Mouse (Mus musculus) spleen, adult 2 months (tissue): ENCODE results near the gene Arhgap4. TPM values are rescaled to one million over a fixed set of nuclear protein-coding genes. Genes with fewer than 3 reads are reported as not detected.

Experiments
- DNase-seq, 2 experiments: peaks; one replicate each; pipeline versions ENCODE4 v3.0.0 to v3.0.0-alpha.2; 2012 to 2021; ENCODE audit warnings: low spot score in 2 of 2, low read depth in 1 of 2
- H3K27ac ChIP-seq: fragments of 200-500 bp; 2 replicates; pipeline ENCODE4 v1.5.1; 2012; ENCODE audit warnings: low read length, inconsistent platforms; ENCODE audit not compliant: insufficient read depth
- H3K27me3 ChIP-seq: fragments of 200-500 bp; 2 replicates; pipeline ENCODE4 v1.6.1; 2012; ENCODE audit warnings: mild to moderate bottlenecking, moderate library complexity, low read length, inconsistent platforms; ENCODE audit not compliant: control insufficient read depth, insufficient read depth
- H3K36me3 ChIP-seq: fragments of 200-500 bp; 2 replicates; pipeline ENCODE4 v1.6.1; 2012; ENCODE audit warnings: mild to moderate bottlenecking, low read length, inconsistent platforms; ENCODE audit not compliant: control insufficient read depth, insufficient read depth
- H3K4me1 ChIP-seq: fragments of 200-500 bp; 2 replicates; pipeline ENCODE4 v1.6.1; 2011; ENCODE audit warnings: inconsistent platforms; ENCODE audit not compliant: control insufficient read depth, insufficient read depth, insufficient read length
- H3K4me3 ChIP-seq: fragments of 200-500 bp; 2 replicates; pipeline ENCODE4 v1.5.1; 2011; ENCODE audit warnings: mild to moderate bottlenecking, inconsistent platforms; ENCODE audit not compliant: insufficient read depth, insufficient read length; ENCODE audit errors: extremely low read depth
- CTCF ChIP-seq: fragments of 200-500 bp; IDR thresholded peaks from 2 replicates; pipeline ENCODE4 v1.5.1; 2011; ENCODE audit warnings: mild to moderate bottlenecking, inconsistent platforms; ENCODE audit not compliant: insufficient read depth, insufficient read length, insufficient replicate concordance; ENCODE audit errors: extremely low read depth
- POLR2A ChIP-seq: fragments of 200-500 bp; IDR thresholded peaks from 2 replicates; pipeline ENCODE4 v1.6.1; 2011; ENCODE audit warnings: low read depth, low read length, inconsistent platforms
- WGBS: fragments of 180-500 bp; shearing (Covaris S2); methylation state at CpG from one replicate; pipeline ENCODE4 v1.1.7; 2018; 5-methylcytosine and 5-hydroxymethylcytosine counted together
- polyA plus RNA-seq: library from polyadenylated mRNA; depleted of rRNA; stranded (reverse); fragments of >200 nt; gene quantifications from 2 replicates; pipeline ENCODE4 v1.2.3, GENCODE M21; 2012; rRNA removed

Arhgap4 gene
- polyA plus RNA-seq, 1 experiment: 289 TPM

- Histone ChIP-seq H3K4me3 (no peak overlapping the region), H3K36me3 (no peaks in the 10 kb centered on the region), H3K4me1 (no peaks in the 10 kb centered on the region), H3K27me3 (no peaks in the 10 kb centered on the region), H3K27ac (no peak overlapping the region)
- TF ChIP-seq CTCF: no peak
- no peak for TF ChIP-seq POLR2A
- DNase-seq: no peak
- 45% methylated on average over 3 of the region's 3 CpGs for WGBS
Observed at GRCm38 (mm10) chrX:73867256-73867655, 54.4 kb downstream of the Arhgap4 start.

- H3K36me3 ChIP-seq: no peaks in the 10 kb centered on the region
- no peak for DNase-seq
- no peak for TF ChIP-seq POLR2A
- TF ChIP-seq CTCF: no peak
- no peaks in the 10 kb centered on the region for H3K27me3 ChIP-seq
- H3K4me3 ChIP-seq: no peak overlapping the region
- no peak overlapping the region for H3K27ac ChIP-seq
- H3K4me1 ChIP-seq: no peaks in the 10 kb centered on the region
- 53% methylated on average over 3 of the region's 3 CpGs for WGBS
Observed at GRCm38 (mm10) chrX:73864692-73865091, 57.0 kb downstream of the Arhgap4 start.

DNA sequence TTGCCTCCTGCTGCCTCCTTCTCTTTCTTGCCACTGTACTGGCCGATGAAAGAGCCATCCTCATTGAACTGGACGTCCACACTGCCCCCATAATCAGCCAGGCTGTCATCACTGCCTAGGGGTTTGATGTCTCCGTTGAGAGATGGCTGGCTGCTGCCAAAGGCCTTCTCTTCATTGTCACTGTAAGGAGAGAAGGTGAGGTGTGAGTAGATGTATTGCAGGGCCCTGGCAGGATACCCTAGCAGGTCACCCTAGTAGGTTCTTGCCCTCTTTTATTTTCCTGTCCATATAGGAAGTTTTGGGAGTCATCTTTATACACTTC lies 66.6 kb downstream of the Arhgap4 start:
- H3K27ac ChIP-seq: no peak overlapping the region
- no peak for DNase-seq
- H3K4me3 ChIP-seq: no peak overlapping the region
- WGBS: 70% methylated on average over 3 of the region's 3 CpGs
- H3K27me3 ChIP-seq: no peaks in the 10 kb centered on the region
- no peaks in the 10 kb centered on the region for H3K36me3 ChIP-seq
- H3K4me1 ChIP-seq: no peaks in the 10 kb centered on the region
- TF ChIP-seq CTCF: no peak
- no peak for TF ChIP-seq POLR2A

DNA sequence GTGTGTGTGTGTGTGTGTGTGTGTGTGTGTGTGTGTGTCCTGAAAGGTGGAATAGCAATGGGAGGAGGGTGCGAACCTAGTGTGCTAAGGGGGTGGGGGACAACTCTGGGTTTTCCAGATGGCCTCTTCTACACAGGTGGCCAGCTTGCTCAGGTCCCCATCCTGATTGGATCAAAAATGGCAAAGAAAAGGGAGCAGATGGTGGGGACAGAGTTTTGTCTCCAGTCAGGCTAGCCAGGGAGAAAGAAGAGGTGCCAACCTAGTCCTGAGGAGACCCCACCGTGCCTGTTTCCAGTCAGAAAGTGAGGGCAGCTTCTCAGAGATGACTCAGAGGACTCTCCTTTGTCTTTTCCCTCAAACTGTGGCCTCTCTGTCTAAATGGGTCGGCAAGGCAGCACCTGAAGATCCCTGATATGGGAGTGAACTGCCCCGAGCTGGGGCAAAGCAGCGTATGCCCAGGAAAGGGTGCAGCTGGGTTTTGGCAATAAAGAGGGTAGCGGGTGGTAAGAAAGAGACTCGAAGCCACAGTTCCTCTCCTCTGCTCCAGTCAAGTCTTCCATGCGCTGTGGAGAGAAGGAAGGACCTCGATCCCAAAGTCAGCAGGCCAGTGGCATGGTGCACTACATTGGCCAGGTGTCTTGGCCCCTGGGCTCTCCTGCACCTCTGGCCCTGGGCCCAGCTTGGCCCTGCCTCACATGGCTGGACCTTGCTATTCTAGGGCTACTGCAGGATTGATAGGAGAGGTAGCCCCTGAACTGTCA lies 67.2 kb downstream of the Arhgap4 start:
- Histone ChIP-seq H3K4me1 (no peaks in the 10 kb centered on the region), H3K4me3 (no peak overlapping the region), H3K27ac (no peak overlapping the region), H3K27me3 (no peaks in the 10 kb centered on the region), H3K36me3 (no peaks in the 10 kb centered on the region)
- WGBS: 91% methylated on average over 9 of the region's 9 CpGs
- no peak for DNase-seq
- TF ChIP-seq CTCF (no peak), POLR2A (no peak)

Other genes with a start within 250 kb of the Arhgap4 start
- gene Slc6a8, start 248.7 kb downstream of the Arhgap4 start, polyA plus RNA-seq: 4.5 and 5.5 TPM in 2 replicates
- 18.7 and 23.9 TPM in 2 replicates for gene Bcap31, start 205.7 kb downstream of the Arhgap4 start, polyA plus RNA-seq
- 45.8 and 51.7 TPM in 2 replicates for gene Abcd1, start 205.3 kb downstream of the Arhgap4 start, polyA plus RNA-seq
- 0.62 and 1.2 TPM in 2 replicates for gene Plxnb3, start 164.8 kb downstream of the Arhgap4 start, polyA plus RNA-seq
- gene Srpk3, start 147.5 kb downstream of the Arhgap4 start, polyA plus RNA-seq: 109 and 119 TPM in 2 replicates
- 170 TPM in 2 replicates for gene Idh3g, start 135.0 kb downstream of the Arhgap4 start, polyA plus RNA-seq
- 138 and 141 TPM in 2 replicates for gene Ssr4, start 134.8 kb downstream of the Arhgap4 start, polyA plus RNA-seq
- gene Pdzd4, start 96.9 kb downstream of the Arhgap4 start, polyA plus RNA-seq: 2.4 TPM in 2 replicates
- 0.05 and 0.07 TPM in 2 replicates for gene Avpr2, start 29.8 kb downstream of the Arhgap4 start, polyA plus RNA-seq
- gene L1cam, start 25.8 kb downstream of the Arhgap4 start, polyA plus RNA-seq: 4.4 and 5.5 TPM in 2 replicates
- 36.8 and 42.8 TPM in 2 replicates for gene Naa10, start 74 bp upstream of the Arhgap4 start, polyA plus RNA-seq
- gene Renbp, start 9.0 kb upstream of the Arhgap4 start, polyA plus RNA-seq: 13.3 and 17.9 TPM in 2 replicates
- 71.1 and 88.1 TPM in 2 replicates for gene Hcfc1, start 44.5 kb upstream of the Arhgap4 start, polyA plus RNA-seq
- gene Irak1, start 102.0 kb upstream of the Arhgap4 start, polyA plus RNA-seq: 159 and 239 TPM in 2 replicates
- gene Opn1mw, start 205.6 kb upstream of the Arhgap4 start, polyA plus RNA-seq: not detected in 2 replicates
- gene Mecp2, start 213.5 kb upstream of the Arhgap4 start, polyA plus RNA-seq: 5.5 and 6.1 TPM in 2 replicates
- gene Tex28, start 246.0 kb upstream of the Arhgap4 start, polyA plus RNA-seq: not detected in 2 replicates